Mouse (Mus musculus) lung, postnatal 14 days (tissue): ENCODE measurements around the gene Ly6g6d.

Source experiments
- DNase-seq: peaks from one replicate; pipeline ENCODE4 v3.0.0; 2021

Ly6g6d gene

DNA sequence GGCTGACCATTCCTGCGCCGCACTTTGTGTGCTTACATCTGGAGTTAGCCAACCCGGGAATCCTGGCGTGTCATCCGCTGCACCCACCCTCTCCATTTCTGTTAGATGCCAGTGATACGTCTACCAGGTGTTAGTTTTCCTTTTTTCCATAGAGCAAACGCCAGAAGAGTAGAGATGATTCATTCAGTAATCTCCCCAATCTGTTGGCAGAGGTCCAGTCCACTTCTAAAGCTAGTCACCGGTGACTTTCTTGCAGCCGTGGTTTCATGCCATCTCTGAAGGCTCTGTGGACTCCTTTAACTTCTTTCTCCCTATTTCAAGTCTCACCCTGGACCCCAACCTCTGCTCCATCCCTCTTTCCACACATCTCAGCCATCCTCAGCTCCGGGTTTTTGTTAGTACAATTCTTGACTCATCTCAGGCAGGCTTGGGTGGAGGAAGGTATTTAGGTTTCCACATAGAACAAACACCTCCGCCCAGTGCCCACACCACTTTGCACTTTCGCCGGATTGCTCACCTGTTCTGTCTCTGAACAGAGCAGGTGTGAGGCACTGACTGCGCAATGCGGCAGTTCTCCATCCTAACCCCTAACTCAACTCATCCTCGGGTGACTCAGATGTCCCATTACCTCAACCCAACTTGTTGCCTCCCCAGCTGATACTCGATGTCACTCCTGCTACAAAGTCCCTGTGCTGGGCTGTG lies 9.5 kb downstream of the Ly6g6d start:
- no peak for DNase-seq

GRCm38 (mm10) chr17:35066084-35066483 lies 11.8 kb downstream of the Ly6g6d start, which contains the start of gene Mpig6b:
Gene Mpig6b, minus strand, starts transcription at chr17:35066184.
- DNase-seq = no peak

DNA sequence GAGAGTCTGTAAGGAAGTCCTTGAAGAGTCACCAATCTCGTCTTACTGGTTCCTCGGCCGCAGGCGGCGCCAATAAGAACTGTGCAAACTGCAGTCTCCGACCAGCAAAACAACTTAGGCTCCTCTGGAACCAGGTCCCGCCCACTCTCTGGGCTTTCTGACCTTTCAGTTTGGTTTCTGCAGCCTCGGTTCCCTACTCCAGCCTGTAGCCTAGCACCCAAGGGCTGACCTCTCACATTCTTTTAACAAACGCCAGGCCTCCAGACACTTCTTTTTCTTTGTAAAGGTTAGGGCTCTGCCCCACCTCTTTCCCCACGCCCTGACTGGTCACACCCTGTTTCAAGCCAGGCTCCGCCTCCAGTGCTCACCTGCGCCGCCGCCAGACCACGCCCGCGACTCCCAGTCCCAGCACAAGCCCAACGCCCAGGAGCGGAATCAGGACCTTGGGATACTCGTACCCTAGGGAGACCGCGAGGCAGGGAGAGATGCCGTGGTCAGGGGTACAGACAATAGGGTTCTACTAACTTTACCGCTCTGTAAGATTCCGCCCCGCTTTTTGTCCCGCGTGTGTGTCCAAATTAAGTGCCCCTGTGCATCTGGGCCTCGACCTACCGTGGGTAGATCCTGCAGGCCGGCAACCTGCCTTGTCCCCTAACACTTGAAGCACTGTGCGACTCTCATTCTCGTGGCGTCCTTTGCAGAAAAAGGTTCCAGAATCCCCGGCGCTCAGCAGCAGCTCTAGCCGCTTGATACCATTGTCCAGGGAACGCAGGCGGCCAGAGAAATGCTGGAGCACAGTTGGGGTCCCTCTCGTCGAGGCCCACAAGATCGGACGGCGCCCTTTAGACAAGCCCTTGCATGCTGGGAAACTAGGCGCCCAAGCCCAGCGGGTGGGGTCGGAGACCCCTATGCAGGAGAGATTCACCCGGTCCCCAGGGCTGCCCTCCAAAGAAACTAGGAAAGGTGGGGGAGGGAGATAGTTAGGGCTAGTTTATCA lies 12.6 kb downstream of the Ly6g6d start, which contains the start of gene Ly6g6c:
TSS of gene Ly6g6c (plus strand) at position 438 of the 997 bp plus-strand sequence.
- DNase-seq = peak; percentile 72

- DNase-seq = no peak
These were observed 13.4 kb downstream of the Ly6g6d start for GRCm38 (mm10) chr17:35064378-35064877.

GRCm38 (mm10) chr17:35063466-35063865 lies 14.4 kb downstream of the Ly6g6d start:
- no peak for DNase-seq

DNA sequence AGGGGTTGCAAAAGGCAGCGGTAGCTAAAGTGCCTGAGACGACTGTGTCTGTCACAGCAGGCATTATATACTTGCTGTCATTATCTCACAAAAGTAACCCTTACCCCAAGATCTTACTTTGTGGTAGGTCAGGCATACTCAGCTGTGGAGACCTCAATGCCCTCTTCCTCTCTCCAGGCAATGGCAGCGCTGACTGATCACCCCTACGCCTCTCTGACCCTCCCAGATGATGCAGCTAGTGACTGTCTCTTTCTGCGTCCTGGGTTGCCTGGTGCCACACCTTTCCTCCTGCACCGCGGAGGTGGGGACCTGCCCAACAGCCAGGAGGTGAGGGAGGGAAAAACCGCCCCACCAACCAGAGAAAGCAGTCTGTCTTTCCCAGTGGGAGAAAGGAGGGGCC lies 16.6 kb downstream of the Ly6g6d start:
- no peak for DNase-seq

DNA sequence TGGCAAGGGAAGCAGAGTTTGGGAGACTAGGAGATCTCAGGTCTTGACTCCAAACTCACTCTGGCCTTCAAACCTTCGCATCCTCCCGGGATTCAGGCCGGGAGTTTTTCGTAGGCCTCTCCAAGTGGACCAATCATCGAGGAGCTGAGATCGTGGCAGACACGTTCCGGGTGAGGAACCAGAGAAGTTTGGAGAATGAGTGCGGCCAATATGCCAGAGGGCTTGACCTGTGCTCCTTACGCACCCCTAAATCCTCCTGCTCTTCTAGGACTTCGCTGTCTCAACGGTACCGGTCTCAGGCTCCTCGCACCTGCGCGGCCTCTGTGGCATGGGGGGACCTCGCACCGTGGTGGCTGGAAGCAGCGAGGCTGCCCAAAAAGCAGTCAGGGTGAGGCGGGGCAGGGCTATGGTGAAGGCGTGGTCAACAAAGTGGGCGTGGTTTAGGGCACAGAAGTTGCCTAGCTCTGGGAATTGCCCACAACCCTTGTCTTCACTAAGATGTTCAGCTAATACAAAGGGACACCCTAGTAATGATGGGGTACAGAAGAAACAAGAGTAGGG lies 17.0 kb downstream of the Ly6g6d start:
- peak; percentile 47 for DNase-seq

- no peak for DNase-seq
These were observed 17.8 kb downstream of the Ly6g6d start for GRCm38 (mm10) chr17:35060071-35060470.

DNA sequence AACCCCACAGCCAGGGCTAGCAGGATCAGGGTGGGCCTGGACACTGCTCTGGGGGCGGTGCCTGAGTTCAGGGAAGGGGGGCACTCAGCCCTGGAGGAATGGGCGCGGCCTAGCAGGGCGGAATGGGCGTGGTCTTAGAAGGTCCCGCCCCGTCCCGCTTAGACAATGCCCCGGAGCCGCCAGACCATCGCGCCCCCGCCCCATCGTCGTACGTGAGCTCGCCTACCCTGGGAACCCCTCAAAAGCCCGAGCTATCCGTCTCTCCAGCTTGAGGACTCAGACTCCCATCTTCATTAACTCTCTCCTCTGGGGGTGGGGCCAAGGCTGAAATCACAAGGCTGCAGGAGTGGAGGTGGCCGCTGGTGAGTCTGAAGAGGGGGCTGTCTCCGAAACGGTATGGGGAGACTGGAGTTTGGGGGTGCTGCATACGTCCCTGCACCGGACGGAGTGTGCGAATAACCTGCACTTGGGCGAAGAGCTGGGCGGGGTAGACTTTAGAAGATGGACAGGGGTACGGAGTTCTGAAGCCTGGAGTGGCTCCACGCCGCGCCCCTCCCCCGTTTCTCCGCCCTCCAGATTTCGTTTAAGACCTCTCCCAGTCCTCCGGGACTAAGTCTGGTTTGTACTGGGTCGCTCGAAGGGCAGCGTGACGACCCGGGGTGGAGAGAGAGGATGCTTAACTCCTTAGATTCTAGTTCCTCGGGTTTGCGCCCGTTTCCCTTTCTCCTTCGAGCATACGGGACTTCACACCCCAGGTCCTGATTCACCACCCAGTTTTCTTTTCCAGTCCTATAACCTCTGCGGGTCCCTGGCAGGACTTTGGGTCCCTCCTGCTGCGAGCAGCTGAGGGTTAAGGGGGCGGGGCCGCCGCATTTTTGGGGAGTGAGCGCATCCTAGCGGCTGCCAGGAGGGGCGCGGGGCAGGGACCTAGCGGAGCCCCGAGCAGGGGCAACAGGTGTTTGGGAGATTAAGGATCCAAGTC lies 18.7 kb downstream of the Ly6g6d start, which contains the start of gene Ddah2:
TSS of gene Ddah2 (plus strand) at position 125 of the 982 bp plus-strand sequence.
- peak; percentile 96 for DNase-seq

DNA sequence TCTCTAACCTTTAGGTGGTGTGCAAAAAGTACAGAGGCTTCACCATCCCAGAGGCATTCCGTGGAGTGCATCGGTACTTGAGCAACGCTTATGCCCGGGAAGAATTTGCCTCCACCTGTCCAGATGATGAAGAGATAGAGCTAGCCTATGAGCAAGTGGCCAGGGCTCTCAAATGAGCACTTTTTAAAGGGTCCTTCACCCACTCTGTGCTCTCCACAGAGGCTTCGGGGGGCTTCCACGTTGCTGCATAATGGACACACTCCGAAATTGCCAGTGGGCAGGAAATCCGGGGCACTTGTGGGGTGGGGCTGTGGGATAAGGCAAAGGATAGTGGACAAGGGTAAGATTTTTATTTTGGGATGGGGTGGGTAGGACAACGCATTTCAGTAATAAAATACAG lies 19.5 kb downstream of the Ly6g6d start:
- DNase-seq = no peak

GRCm38 (mm10) chr17:35057090-35057489 lies 20.8 kb downstream of the Ly6g6d start:
- DNase-seq = no peak

- DNase-seq = no peak
These were observed 22.0 kb downstream of the Ly6g6d start for GRCm38 (mm10) chr17:35055691-35056495.

DNA sequence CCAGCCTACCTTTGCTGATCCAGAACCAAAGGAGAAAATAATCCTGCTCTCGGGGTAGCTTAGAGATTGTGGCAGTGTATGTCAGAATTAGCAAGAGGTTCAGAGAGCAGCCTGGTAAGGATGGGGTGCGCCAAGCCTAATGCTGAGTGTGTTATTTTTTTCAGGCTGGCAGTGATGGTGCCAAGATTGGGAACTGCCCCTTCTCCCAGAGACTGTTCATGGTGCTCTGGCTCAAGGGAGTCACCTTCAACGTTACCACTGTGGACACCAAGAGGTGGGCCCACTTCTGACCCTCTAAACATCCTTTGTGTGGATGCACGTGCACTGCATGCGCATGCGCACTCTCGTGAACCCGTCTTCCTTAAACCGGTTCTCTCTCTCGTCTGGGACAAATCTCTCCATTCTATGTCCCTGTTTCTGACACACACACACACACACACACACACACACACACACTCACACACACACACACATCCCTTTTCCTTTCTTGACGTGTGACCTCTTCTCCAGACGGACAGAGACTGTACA lies 25.5 kb downstream of the Ly6g6d start:
- DNase-seq = no peak

DNA sequence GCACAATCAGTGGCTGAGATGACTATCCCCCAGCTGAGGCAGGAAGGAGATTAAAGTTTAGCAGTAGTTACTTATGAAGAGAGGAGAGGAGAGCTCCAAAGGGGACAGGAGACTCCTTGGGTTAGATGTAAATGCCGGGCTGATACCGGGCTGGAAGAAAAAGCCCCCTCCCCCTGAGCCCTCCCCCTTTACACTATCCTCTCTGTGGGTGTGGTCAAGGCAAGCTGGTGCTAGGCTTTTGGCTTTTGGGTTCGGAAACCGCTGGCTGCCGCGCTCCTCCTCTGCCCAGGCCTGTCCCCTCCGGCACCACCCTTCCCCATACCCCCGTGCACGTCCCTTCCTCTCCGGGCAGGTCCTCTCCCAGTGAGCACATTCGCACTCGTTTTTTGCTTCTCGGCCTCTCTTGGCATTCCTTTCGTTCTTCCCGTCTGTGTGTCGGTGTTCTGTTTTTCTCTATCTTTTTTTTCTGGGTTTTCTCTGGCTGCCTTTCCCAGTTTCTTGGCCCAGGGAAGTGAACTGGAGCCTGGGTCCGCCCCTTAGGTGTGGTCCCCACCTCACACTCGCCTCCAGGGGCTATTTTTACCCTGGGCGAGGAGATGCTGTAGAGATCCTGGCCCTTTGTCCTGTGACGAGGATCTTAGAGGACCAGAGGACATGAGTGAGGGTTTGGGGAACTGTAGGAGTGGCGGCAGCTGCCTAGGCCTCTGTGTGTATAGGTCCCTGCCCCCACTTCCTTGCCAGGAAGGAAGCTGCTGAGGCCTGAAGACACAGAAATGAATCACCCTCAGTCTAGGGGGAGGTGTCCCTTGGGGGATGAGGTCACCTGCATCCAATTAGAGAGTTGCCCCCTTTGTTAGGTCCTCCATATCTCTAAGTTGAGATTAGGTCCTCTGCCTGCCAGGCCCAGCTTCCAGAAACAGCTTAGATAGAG lies 26.4 kb downstream of the Ly6g6d start:
- DNase-seq = peak; percentile 76

- DNase-seq = peak; percentile 84
These were observed 27.6 kb downstream of the Ly6g6d start for GRCm38 (mm10) chr17:35050126-35050750.

GRCm38 (mm10) chr17:35049561-35050016 lies 28.3 kb downstream of the Ly6g6d start, which contains the start of gene Clic1:
Gene Clic1, plus strand, starts transcription at chr17:35049966.
- peak; percentile 63 for DNase-seq

- no peak for DNase-seq
These were observed 28.9 kb downstream of the Ly6g6d start for GRCm38 (mm10) chr17:35048932-35049440.

DNA sequence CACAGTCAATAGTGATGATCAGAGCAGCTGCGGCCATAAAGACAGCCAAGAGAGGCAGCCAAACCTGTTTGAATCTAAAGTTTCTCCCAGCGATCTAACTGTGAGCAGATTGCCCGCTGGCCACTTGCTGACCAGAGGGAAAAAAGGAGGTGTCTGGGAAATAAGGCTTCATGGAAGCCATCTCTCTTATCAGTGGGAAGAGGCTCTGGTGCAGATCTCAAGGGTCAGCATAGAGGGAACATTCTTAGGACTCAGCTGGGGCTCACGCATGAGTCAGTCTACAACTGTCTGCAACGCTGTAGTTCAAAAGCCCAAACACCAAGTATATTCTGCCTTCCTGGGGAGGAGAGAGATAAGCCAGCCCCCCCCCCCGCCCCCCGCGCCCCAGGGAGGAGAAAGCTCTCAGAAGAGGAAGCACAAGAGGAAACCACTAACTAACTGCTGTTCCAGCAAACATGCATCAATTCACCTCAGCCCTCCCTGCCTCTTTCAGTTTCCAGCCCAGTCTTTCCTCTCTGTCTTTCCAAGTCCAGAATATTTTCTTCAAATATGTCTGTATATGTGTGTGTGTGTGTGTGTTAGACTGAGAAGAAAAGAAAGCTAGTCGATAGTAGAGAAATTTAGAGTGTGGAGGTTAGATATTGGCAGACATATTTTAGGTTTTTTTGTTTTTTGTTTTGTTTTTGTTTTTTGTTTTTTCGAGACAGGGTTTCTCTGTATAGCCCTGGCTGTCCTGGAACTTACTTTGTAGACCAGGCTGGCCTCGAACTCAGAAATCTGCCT lies 29.5 kb downstream of the Ly6g6d start:
- no peak for DNase-seq
